Comparison of ENCODE assay signal across 1 mouse cellular context in the genomic region with DNA sequence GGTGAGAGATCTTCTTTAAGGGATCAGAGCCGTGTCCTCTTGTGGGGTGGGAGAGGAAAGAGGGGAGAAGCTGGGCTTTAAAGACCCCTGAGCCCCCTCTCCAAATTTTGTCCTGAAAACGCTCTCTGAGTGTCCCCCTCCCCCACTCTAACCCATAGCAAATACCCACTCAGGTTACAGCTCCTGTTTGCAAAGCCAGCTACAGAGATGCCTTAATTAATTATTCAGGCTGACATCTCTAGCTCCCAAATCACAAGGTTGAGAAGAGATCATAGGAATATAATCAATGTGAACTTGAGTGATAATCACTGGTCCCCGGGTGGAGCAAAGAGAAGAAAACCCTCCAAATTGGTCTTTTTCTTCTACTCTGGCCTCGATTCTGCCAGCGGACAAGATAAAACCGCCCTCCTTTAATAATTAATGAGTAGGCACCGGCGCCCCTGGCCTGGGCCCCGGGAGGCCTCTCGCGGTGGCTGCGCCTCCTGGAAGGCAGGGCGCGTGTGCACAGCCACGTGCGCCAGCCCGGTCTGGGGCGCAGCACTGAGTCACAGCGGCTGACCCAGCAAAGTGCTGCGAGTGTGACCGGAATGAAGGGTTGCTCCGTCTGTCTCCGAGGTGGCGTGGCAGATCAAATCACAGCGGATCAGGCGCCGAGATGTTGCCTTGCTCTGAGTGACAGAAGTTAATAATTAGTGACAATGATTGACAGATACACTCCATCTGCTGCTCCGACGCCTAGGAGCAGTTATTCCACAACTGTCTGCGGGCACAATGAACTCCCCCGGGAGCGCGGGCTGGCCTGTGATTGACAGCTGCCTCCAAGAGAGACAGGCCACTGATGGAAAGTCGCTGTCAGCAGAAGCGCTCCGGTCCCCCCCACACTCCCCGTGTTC.
A peak's percentile ranks its signal among the peaks of the same experiment; 100 is the strongest.
TF ChIP-seq lines count a peak whose summit lies in the region.

No protein-coding gene starts in this region.

TF ChIP-seq in CH12.LX, 34 proteins besides CTCF, POLR2A, EP300 and RAD21 (continued from another document):
- TF ChIP-seq MAX (IDR thresholded peaks at IDR 0.05; ENCODE audit: low read length) = peak; percentile 49; the same call in 1 of the 2 replicates
- no peak for TF ChIP-seq ZMIZ1 (IDR thresholded peaks at IDR 0.05; ENCODE audit: low read depth, low read length)
- no peak for TF ChIP-seq MEF2A (IDR thresholded peaks at IDR 0.05; ENCODE audit: borderline replicate concordance, low read depth, low read length)
- TF ChIP-seq ELF1 (IDR thresholded peaks at IDR 0.05; ENCODE audit: low read depth, low read length) = no peak
- 0 out of 2 replicates have a peak, but pooled peaks have one; percentile 51 for TF ChIP-seq TBP (conservative IDR thresholded peaks at IDR 0.05; ENCODE audit: low read depth, low read length)
- TF ChIP-seq MXI1 (IDR thresholded peaks at IDR 0.05; ENCODE audit: low read depth, low read length) = peak; percentile 69; the same call in 1 of the 2 replicates
- TF ChIP-seq JUN (IDR thresholded peaks at IDR 0.05; ENCODE audit: insufficient read depth, low read depth, low read length) = no peak
- 0 out of 2 replicates have a peak, but pooled peaks have one; percentile 8 for TF ChIP-seq ETS1 (conservative IDR thresholded peaks at IDR 0.05; ENCODE audit: low read depth, low read length)
- no peak for TF ChIP-seq MAZ (IDR thresholded peaks at IDR 0.05; ENCODE audit: low read depth, low read length)
